Mouse (Mus musculus): Measurements from ENCODE around the gene Lbp.

Lbp gene

DNA sequence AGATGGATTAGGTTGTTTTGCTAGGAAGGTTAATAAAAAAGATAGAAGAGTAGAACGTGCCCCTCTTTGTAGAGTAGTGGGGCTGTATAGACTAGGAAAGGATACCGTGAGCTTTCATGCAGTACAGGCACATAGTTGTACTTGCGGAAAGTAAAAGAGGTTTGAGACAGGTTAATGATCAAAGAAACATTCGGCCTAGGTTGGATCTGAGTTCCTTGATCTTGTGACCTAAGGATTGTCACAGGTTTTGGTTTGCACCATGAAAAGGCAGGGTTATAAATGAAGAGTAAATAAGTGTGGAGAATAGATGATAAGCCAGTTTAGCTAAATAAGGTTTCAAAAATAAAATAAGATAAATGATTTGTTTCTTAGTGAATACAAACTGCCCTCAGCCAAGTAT is 57.9 kb downstream of the Lbp start:
- DNase-seq (ENCODE audit: low spot score), result no peak

DNA sequence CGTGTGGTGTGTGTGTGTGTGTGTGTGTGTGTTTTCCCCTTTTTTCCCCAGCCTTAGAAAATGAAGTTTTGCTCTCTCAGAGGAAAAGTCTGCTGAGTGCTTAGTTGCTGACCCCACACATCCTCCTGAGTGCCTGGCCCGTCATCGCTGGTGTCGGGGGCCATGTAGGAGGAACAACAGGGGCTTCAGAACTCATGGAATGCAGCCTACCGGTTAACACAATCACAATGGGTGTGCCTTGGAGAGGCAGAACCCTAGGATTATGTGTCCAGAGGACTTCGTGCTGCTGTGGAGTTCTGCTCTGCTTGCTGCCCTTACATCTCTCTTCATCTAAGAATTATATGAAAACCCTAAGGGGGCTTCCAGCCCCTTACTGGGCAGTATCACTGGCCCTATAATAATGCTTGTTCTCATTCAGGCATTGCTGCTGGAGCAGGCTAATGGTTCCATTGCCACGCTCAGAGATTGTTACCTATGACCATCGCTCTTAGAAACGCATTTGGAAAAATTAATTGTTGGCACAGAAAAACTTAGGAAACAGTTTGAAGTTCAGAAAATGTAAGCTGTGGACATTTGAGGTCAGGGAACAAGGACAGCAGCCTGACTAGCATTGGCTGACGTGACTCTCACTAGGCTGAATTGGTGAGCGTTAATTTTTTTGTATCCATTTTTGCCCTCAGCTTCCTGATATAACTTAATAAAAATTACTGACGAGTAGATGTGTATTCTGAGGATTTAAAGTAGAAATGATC is 59.0 kb downstream of the Lbp start:
- DNase-seq (ENCODE audit: low spot score), result no peak

DNA sequence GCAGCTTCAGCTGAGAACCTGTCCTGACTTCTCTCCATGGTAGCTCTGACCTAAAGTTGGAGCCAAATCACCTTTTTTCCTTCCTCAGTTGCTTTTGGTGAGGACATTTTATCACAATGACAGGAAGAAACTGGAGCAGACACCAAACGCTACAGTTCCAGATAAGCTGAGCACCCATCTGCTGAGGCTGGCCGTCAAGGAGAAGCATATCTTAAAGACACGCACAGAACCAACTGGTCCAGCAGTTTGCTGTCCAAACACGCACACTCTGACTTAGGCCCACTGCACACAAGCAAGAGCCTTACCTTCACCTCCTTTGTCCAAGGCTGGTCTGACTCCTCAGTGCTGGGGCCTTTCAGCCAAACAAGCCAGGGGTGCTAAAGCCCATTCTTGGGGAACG is 61.4 kb downstream of the Lbp start:
- DNase-seq (ENCODE audit: low spot score), result no peak

DNA sequence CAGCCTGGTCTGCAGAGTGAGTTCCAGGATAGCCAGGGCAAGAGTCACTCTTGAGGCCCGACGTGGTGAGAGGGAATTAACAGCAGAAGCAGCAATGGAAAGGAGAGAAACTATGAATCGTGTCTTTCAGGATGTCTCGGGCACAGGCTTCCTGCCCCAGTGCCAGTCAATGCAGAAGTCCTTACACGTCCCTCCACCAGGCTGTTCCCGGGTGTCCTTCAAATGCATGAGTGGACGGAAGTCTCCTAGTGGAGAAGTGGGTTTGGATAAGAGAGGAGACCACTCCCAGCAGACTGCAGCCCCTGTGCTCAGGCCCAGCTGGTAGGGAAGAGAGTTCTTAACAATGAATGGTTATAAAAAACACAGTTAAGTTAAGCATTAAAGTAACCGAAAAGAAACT is 62.0 kb downstream of the Lbp start:
- DNase-seq (ENCODE audit: low spot score), result no peak

DNA sequence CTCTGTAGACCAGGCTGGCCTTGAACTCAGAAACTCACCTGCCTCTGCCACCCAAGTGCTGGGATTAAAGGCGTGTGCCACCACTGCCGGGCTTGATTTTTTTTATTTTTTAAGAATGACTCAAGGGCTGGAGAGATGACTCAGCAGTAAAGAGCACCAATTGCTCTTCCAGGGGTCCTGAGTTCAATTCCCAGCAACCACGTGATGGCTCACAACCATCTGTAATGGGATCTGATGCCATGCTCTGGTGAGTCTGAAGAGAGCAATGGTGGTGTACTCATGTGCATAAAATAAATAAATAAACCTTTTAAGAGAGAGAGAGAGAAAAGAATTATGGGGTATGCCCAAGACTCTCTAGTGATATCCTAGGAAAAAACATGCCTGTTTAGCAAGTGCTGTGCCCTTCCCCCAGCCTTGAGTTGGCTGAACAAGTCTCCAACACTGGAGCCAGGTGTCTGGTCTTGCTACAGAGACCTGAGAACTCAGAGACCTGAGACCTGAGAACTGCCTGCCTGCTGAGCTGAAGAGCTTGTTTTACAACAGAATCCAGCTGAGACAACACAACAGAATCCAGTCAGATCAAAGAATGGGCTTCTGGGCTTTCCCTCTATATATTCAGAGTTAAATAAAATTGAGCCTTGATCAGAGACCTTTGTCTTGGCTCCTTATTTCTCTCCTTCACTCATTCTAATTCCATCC is 63.3 kb downstream of the Lbp start:
- DNase-seq (ENCODE audit: low spot score), result no peak

DNA sequence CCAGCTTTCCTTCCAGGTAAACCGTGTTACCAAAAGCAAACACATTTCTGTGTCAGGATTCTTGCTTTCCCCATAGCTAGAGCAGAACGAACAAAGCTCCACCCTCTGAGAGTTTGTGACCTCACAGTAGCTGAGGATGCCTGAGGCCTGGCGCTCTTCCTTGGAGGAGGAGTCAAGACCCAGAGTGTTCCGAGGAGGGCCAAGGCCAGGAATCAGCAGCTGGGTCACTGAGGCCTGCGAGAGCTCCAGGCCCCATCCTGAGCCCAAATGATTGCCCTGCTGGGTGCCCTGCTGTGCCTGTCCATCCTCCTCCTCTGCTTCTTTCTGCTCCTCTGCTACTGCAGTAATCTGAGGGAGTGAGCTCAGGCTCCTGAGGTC is 63.9 kb downstream of the Lbp start:
- DNase-seq (ENCODE audit: low spot score), result no peak

DNA sequence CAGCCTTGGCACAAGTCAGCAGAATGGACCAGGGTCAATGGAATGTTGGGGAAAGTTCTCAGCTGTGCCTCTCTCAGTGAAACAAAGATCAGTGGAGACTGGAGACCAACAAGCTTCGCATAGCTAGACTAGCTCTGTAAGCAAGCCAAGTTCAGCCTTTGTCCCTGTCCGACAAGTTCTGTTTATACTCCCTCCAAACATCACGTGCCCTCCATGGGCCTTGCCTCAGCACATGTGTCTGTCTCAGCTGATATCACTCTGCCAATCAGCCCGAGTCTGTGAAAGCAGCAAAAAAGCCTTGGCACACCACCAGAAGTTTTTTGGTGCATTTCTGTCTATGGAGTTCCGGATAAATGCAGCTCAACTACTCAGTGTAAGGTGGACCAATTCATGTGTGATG is 66.8 kb downstream of the Lbp start:
- DNase-seq (ENCODE audit: low spot score), result no peak

DNA sequence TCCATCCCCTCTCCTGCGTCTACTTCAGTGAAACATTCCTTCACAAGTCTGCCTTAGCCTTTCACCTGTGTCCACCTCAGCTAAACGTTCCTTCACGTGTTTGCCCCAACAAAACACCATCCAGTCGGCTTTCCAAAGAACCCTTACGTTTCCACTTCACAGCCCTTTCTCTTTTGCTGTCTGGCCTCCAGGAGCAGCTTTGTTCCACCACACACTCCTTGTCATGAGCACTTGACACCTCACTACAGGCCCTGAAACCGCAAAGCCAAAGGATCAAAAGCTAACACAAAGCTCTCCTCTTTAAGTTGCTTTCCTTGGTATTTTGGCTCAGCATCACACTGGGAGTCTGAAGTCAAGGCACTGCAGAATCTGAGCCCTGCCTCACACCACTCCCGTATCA is 67.2 kb downstream of the Lbp start:
- no peak for DNase-seq (ENCODE audit: low spot score)

DNA sequence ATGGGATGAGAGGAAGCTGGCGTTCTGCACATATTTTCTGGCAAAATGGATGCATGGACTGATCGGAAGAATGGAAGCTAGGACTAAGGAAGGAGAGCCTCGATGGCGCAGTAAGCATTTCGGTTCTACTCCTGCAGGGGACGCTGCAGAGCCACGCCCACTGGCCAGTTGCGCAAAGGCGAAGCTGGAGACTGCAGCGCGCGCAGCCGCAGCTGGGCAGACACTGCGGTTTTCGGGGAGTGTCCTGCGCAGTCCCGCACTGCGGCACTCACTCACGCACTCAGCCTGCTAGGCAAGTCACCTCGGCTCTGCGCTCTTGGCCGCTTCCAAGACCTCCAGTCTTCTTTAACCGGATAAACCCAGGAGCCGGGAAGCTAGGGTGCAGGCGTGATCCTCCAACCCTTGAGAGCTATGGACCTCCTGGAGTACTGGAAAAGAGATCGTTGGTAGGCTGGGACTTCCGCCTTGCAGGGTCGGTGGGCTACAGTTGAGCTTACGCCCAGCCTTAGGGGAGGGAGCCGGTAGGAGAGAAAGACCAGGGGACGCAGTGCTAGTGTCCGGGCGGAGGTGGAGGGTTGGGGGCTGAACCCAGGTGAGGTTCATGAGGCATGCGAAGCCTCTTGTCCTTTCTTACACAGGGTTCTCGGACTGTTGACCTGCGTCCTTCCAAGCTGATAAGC is 69.3 kb downstream of the Lbp start, which contains the start of gene Snhg11:
Gene Snhg11 (plus strand): TSS at position 196 of the 680 bp plus-strand sequence.
- no peak for DNase-seq (ENCODE audit: low spot score)

DNA sequence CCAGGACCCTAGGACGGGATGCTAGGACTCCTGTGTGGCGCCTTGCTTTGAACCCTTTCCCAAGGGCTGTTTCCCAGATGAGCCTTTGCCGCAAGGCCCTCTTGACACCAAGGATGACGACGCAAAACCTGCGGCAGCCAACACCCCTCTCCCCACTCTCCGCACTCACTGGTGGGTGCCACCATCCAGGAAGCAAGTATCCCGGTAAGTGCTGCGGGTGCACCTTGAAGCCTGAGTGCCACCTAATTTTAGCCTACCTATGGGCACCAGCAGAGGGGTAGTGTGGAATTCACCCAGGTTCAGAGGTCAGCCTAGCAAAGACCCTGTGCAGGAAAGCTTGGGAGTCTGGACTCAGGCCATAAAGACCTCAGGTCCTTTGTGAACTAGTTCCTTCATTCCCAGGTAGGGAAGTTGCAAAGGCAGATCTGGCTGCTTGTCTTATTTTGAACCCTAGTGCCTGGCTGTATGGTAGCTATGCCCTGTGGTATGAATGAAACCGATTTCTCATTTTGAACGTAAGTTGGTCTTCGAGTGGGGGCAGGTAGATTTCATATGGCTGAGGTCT is 69.9 kb downstream of the Lbp start:
- DNase-seq (ENCODE audit: low spot score), result no peak

DNA sequence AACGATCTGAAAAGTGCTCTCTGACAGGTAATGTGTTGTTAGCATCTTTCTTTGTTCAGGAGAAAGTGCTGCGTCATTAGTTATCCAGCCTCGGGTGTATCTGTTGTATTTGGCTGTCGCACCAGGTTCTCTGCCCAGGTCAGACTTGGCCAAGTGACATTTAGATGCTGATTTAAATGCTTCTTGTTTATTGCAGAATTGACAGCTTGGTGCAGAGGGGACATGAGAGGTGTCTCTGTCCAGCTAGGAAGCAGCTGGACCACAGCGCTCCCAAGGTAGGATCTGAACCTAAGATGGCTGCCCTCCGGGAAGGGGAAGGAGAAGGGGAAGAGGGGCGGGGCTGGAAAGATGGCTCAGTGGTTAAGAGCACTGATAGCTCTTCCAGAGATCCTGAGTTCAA is 70.5 kb downstream of the Lbp start:
- no peak for DNase-seq (ENCODE audit: low spot score)

DNA sequence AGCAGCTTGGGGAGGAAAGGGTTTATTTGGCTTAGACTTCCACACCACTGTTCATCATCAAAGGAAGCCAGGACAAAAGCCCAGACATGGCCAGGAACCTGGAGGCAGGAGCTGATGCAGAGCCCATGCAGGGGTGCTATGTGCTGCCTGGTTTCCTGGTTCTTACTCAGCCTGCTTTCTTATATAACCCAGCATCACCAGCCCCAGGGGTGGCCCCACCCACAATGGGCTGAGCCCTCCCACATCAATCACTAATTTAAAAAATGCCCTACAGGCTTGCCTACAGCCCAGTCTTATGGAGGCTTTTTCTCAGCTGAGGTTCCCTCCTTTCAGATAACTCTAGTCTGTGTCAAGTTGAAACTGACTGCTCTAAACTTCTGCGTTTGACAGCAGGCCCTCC is 71.5 kb downstream of the Lbp start:
- DNase-seq (ENCODE audit: low spot score), result no peak

DNA sequence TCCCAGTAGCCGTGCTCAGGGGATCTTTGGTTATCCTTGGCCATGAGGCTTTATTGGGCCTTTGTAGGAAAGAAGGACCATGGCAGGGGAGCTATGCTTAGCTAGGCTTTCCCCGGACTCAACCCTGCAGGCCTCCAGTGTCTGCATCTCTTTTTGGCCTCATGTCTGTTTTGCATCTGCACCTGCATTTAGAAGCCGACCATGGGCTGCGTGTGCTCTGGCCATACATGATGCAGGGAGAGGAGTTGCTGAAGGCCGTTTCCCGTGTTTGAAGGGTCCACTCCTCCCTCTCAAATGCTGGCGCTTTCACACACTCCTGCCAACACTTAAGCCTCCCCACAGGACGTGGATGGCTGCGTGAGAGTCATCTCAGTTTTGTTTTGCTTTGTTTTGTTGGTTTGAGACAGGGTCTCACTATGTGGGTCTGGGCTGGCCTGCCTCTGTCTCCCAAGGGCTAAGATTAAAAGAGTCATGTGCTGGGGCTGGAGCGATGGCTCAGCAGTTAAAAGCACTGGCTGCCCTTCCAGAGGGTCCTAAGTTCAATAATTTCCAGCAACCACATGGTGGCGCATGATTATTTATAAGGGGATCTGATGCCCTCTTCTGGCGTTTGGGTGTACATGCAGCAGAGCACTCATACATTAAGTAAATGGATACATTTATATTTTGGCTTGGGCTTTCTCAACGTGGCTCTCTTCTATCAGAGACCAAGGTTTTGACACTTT is 73.2 kb downstream of the Lbp start:
- peak; percentile 60 for DNase-seq (ENCODE audit: low spot score)

All from T-cell, adult 2 months (primary cell).